Mouse (Mus musculus): Measurements from ENCODE around the gene Sae1.

The Sae1 gene

GRCm38 (mm10) chr7:16273081-16273765 lies 114.4 kb downstream of the Sae1 start, which contains the start of gene Inafm1:
Gene Inafm1, minus strand, starts transcription at chr7:16273617.
- DNase-seq: peak; percentile 90

GRCm38 (mm10) chr7:16272681-16273080 lies 114.9 kb downstream of the Sae1 start:
- peak; percentile 82 for DNase-seq

- DNase-seq: peak; percentile 44
Measured at GRCm38 (mm10) chr7:16271139-16271538, 116.5 kb downstream of the Sae1 start.

Data from cerebellum, adult 9-10 months (tissue).